Mouse (Mus musculus) heart, embryonic 11.5 days (tissue): ENCODE data around the gene Scly. TPM values are rescaled to one million over a fixed set of nuclear protein-coding genes. Genes with fewer than 3 reads are reported as not detected.

Experiments used
- ATAC-seq: fragments of 200-750 bp; cut with Nextera tagmentation; replicated peaks from 2 replicates; pipeline ENCODE4 v1.8.0; 2017; ENCODE audit warnings: moderate library complexity; ENCODE audit not compliant: insufficient number of reproducible peaks, low FRiP score, low TSS enrichment
- H3K27ac ChIP-seq: fragments of 300-500 bp; sonication (generic); 2 replicates; pipeline ENCODE4 v1.5.1; 2014; ENCODE audit warnings: mild to moderate bottlenecking, low read depth, low read length
- H3K27me3 ChIP-seq: fragments of 300-500 bp; sonication (generic); 2 replicates; pipeline ENCODE4 v1.6.1; 2014; ENCODE audit warnings: mild to moderate bottlenecking, low read length, mixed read lengths; ENCODE audit not compliant: control insufficient read depth, insufficient read depth
- H3K36me3 ChIP-seq: fragments of 300-500 bp; sonication (generic); 2 replicates; pipeline ENCODE4 v1.6.1; 2014; ENCODE audit warnings: mild to moderate bottlenecking, low read length, moderate library complexity, mixed read lengths; ENCODE audit not compliant: control insufficient read depth, insufficient read depth
- H3K4me1 ChIP-seq: fragments of 300-500 bp; sonication (generic); 2 replicates; pipeline ENCODE4 v1.6.1; 2014; ENCODE audit warnings: low read length; ENCODE audit not compliant: control insufficient read depth, insufficient read depth
- H3K4me2 ChIP-seq: fragments of 300-500 bp; sonication (generic); 2 replicates; pipeline ENCODE4 v1.6.1; 2014; ENCODE audit warnings: mild to moderate bottlenecking, moderate library complexity
- H3K4me3 ChIP-seq: fragments of 300-500 bp; sonication (generic); 2 replicates; pipeline ENCODE4 v1.5.1; 2014; ENCODE audit warnings: low read depth, low read length
- H3K9ac ChIP-seq: fragments of 300-500 bp; sonication (generic); 2 replicates; pipeline ENCODE4 v1.6.1; 2014; ENCODE audit warnings: mild to moderate bottlenecking, low read depth, low read length, moderate library complexity
- H3K9me3 ChIP-seq: fragments of 300-500 bp; sonication (generic); replicated peaks from 2 replicates; pipeline ENCODE4 v1.6.1; 2016; ENCODE audit warnings: low read length; ENCODE audit not compliant: control insufficient read depth
- WGBS: fragments of 180-500 bp; shearing (Covaris S2); extraction: QIAGEN DNeasy Blood & Tissue Kit; methylation state at CpG from one replicate; pipeline ENCODE4 v1.1.7; 2014; ENCODE audit not compliant: insufficient replicate concordance; 5-methylcytosine and 5-hydroxymethylcytosine counted together
- polyA plus RNA-seq: library from polyadenylated mRNA; unstranded; fragments of >200 nt; fragmentation: Nextera tagmentation; extraction: Ambion mirVana; gene quantifications from 2 replicates; pipeline ENCODE4 v1.2.1, GENCODE M21; 2014

The Scly gene
- polyA plus RNA-seq, 1 experiment from 2014 or later = 12.6 TPM

DNA sequence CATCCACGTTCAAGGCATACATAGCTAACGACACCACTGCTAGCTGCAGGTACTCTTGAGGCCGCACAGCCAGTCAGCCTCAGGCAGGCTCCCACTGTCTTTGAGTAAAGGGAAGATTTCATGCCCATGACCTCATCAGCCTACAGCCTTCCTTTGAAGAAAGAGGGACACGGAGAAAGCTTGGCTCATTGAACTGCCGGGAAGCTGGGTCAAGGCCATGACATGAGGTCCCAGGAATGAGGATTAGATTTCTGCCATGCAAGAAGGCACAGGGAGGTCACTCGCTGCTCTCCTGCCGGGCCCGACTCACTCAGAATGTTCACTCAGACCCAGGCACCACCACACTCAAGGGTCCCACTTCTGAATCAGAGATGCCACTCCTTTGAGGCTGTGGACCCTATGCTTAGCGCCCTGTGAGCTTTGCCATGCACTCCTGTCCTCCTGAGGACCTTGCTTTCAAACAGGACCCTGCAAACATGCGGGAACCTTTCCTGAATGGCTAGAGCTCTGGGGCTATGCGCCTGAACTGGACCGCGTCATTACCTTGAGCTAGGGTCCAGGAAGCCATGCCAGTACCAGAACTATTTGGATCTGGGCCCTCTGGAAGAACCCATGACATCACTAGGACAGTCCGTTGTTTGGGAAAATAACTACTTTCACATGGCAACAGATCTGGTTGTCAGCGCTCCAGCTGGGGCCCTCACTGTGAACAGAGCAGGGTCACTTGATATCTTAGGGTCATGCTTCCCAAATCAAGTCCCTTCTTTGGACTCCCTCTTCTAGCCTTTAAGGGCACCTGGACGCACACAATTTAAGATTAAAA lies 66.9 kb downstream of the Scly start:
- no peak for ATAC-seq
- H3K36me3 ChIP-seq = peaks cover 12% of the 10 kb centered on the region
- H3K27me3 ChIP-seq = peaks cover 4% of the 10 kb centered on the region
- H3K4me3 ChIP-seq = no peak overlapping the region
- no peaks in the 10 kb centered on the region for H3K4me1 ChIP-seq
- no peak overlapping the region for H3K27ac ChIP-seq
- no peak overlapping the region for H3K9ac ChIP-seq
- peaks cover 11% of the 10 kb centered on the region; the same call in 1 of the 2 replicates for H3K9me3 ChIP-seq
- H3K4me2 ChIP-seq = no peak overlapping the region
- 84% methylated on average over 16 of the region's 16 CpGs for WGBS

DNA sequence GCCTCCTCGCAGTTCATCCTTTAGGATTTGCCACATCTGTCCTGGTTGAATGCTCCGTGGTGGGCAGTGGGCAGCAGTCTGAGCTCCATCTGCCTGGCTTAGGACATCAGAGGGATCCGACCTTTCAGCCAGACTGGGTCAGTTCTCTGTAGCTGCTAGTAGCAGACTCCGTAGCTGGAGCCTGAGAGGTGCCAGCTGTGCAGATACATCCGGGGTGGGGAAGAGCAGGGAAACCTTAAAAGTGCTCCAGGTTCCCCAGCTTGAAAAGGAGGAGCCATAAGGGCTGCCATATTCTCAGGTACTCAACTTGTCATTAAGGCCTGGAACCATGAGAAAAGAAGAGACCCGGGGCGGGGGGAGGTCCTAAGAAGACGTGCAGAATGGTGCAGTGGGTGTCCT lies 67.7 kb downstream of the Scly start:
- H3K9me3 ChIP-seq = peaks cover 11% of the 10 kb centered on the region; the same call in 1 of the 2 replicates
- H3K4me3 ChIP-seq = peak overlapping the region; percentile 50
- H3K4me2 ChIP-seq = peak overlapping the region; percentile 87
- H3K27me3 ChIP-seq = peaks cover 4% of the 10 kb centered on the region
- H3K36me3 ChIP-seq = peaks cover 12% of the 10 kb centered on the region
- H3K9ac ChIP-seq = no peak overlapping the region
- ATAC-seq = no peak
- no peak overlapping the region for H3K27ac ChIP-seq
- no peaks in the 10 kb centered on the region for H3K4me1 ChIP-seq
- 24% methylated on average over 8 of the region's 8 CpGs for WGBS

DNA sequence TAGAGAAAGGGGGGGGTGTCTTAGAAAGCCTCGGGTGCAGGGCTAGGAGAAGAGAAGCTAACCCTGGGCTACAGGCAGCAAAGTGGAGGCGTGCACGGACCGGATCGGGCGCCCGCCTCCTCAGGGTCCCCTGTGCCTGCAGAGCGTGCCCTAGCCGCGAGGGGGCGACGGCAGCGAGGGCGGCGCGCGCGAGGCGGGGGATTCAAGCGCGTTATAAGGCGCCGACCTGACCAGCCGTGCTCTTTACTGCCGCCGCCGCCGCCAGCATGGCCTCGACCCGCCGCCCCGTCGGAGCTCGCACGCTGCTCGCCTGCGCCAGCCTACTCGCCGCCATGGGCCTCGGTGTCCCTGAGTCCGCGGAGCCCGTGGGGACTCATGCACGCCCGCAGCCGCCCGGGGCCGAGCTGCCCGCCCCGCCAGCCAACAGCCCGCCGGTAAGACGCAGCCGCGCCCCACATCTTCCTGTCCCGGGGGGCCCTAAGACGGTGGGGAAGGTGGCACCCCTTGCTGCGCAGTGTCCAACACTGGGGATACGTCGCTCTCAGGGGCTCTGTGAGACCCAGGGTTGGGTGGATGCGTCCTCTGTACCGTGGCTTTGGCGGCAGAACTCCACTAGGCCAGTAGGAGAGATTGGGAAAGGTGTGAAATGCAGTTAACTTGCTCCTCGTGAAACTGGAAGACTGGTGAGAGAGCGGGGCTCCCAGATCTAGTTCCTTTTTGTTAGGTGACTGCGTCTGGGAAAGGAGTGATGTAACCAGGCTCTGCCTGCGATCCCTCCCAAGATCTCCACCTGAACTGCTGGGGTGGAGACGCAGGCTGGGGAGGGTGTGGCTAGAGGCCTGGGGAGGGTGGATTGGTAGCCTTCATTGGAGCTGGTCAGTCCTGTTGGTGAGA lies 68.3 kb downstream of the Scly start, which contains the start of gene Erfe:
Gene Erfe, plus strand, starts transcription at position 216 of the 894 bp plus-strand sequence.
- H3K27ac ChIP-seq = no peak within 1 kb of the TSS
- peaks cover 11% of the 10 kb centered on the region; the same call in 1 of the 2 replicates for H3K9me3 ChIP-seq
- ATAC-seq = peak; percentile 16; the same call in 1 of the 2 replicates
- H3K27me3 ChIP-seq = peaks cover 4% of the 10 kb centered on the region
- peak within 1 kb of the TSS; percentile 87 for H3K4me2 ChIP-seq
- peak within 1 kb of the TSS; percentile 70; the same call in 1 of the 2 replicates for H3K9ac ChIP-seq
- peaks cover 14% of the 10 kb centered on the region for H3K36me3 ChIP-seq
- peak within 1 kb of the TSS; percentile 50 for H3K4me3 ChIP-seq
- 2% methylated on average over 66 of the region's 68 CpGs for WGBS
- no peaks in the 10 kb centered on the region for H3K4me1 ChIP-seq

DNA sequence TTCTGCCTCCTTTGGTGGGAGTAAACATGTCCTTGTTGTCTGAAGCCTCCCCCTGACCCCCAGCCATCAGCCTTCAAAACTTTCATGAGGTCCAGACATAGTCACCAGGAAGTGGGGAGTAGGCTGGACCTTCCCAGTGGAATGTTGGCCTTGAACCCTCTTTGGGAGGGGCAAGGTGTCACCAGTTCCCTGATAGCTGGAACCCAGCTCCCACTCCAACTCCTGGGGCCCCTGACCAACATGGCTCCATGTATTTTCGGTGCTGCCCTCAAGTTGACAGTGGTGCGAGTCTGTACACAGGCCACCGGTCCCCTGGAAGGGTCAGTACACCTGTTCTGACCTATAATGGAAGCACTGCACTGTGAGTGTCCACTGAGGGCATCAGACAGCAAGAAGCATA lies 69.2 kb downstream of the Scly start:
- Histone ChIP-seq H3K4me3 (no peak overlapping the region), H3K36me3 (peaks cover 9% of the 10 kb centered on the region; the same call in 1 of the 2 replicates), H3K4me2 (no peak overlapping the region)

DNA sequence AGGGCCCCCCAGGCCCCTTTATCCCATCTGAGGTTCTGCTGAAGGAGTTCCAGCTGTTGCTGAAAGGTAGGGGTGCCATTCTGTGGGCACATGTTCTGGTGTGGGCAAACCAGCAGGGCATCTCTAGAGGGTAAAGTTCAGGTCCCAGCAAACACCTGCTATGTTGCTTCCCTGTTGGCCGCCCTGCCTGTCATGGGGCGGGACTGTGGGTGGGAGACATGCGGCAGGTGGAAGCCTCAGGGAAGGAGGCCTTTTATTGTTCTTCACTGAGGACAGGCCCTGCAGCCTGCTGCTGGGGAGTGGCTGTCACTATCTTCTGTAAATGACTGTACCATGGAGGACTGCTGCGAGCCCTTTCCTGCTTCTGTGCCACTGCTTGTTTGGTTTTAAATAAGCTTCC lies 71.3 kb downstream of the Scly start:
- no peak overlapping the region for H3K27ac ChIP-seq
- H3K4me2 ChIP-seq = no peak overlapping the region
- H3K9ac ChIP-seq = no peak overlapping the region
- ATAC-seq = no peak
- H3K4me1 ChIP-seq = no peaks in the 10 kb centered on the region
- peaks cover 1% of the 10 kb centered on the region; the same call in 1 of the 2 replicates for H3K9me3 ChIP-seq
- H3K36me3 ChIP-seq = peaks cover 17% of the 10 kb centered on the region
- WGBS = 56% methylated on average over 4 of the region's 4 CpGs
- peaks cover 4% of the 10 kb centered on the region for H3K27me3 ChIP-seq
- no peak overlapping the region for H3K4me3 ChIP-seq

More for the DNA sequence above, 69.2 kb downstream of the Scly start:
- Histone ChIP-seq H3K9me3 (peaks cover 10% of the 10 kb centered on the region; the same call in 1 of the 2 replicates), H3K9ac (no peak overlapping the region), H3K4me1 (no peaks in the 10 kb centered on the region), H3K27me3 (peaks cover 4% of the 10 kb centered on the region), H3K27ac (no peak overlapping the region)
- 93% methylated on average over 3 of the region's 3 CpGs for WGBS
- ATAC-seq = no peak

DNA sequence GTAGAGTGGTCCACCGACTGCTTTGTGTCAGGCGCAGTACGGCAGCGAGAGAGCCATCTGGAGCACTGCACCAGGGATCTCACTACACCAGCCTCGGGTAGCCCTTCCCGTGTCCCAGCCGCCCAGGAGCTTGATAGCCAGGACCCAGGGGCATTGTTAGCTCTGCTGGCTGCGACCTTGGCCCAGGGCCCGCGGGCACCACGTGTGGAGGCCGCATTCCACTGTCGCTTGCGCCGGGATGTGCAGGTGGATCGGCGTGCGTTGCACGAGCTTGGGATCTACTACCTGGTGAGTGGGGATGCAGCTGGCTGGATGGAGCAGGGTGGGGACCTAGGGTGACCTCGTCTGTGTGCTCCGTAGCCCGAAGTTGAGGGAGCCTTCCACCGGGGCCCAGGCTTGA lies 71.9 kb downstream of the Scly start:
- no peaks in the 10 kb centered on the region for H3K4me1 ChIP-seq
- ATAC-seq = no peak
- 81% methylated on average over 23 of the region's 23 CpGs for WGBS
- H3K27ac ChIP-seq = no peak overlapping the region
- H3K4me2 ChIP-seq = no peak overlapping the region
- H3K9me3 ChIP-seq = no peaks in the 10 kb centered on the region
- H3K27me3 ChIP-seq = peaks cover 4% of the 10 kb centered on the region
- H3K36me3 ChIP-seq = peaks cover 19% of the 10 kb centered on the region
- H3K9ac ChIP-seq = no peak overlapping the region
- no peak overlapping the region for H3K4me3 ChIP-seq

Other genes with a start within 250 kb of the Scly start
- gene Rbm44, start 153.2 kb upstream of the Scly start, polyA plus RNA-seq = 1.9 and 2.4 TPM in 2 replicates
- 23.5 and 28.2 TPM in 2 replicates for gene Ramp1, start 118.5 kb upstream of the Scly start, polyA plus RNA-seq
- gene Ube2f, start 48.0 kb upstream of the Scly start, polyA plus RNA-seq = 71.6 and 75.7 TPM in 2 replicates
- gene Espnl, start 23.7 kb downstream of the Scly start, polyA plus RNA-seq = 0.06 and 0.17 TPM in 2 replicates
- 45.8 and 49.7 TPM in 2 replicates for gene Klhl30, start 52.7 kb downstream of the Scly start, polyA plus RNA-seq
- 0.90 and 2.4 TPM in 2 replicates for gene Erfe, start 68.1 kb downstream of the Scly start, polyA plus RNA-seq
- 110 and 122 TPM in 2 replicates for gene Ilkap, start 100.5 kb downstream of the Scly start, polyA plus RNA-seq
- 55.2 and 55.7 TPM in 2 replicates for gene Hes6, start 115.7 kb downstream of the Scly start, polyA plus RNA-seq
- gene Per2, start 161.0 kb downstream of the Scly start, polyA plus RNA-seq = 2.8 and 4.5 TPM in 2 replicates
- gene Traf3ip1, start 196.3 kb downstream of the Scly start, polyA plus RNA-seq = 2.6 and 4.3 TPM in 2 replicates
- gene Asb1, start 242.2 kb downstream of the Scly start, polyA plus RNA-seq = 8.9 and 9.1 TPM in 2 replicates